Mouse (Mus musculus) neural tube, embryonic 10.5 days (tissue): ENCODE measurements around the gene Cep350.

Experiments
- DNase-seq: peaks from one replicate; pipeline ENCODE4 v3.0.0-alpha.2; 2017; ENCODE audit warnings: low spot score; ENCODE audit errors: extremely low spot score

Cep350 gene

GRCm38 (mm10) chr1:155810616-155811015 is 162.4 kb downstream of the Cep350 start:
- DNase-seq = no peak

GRCm38 (mm10) chr1:155809706-155810442 is 163.2 kb downstream of the Cep350 start:
- DNase-seq = no peak

GRCm38 (mm10) chr1:155808261-155808660 is 164.8 kb downstream of the Cep350 start:
- no peak for DNase-seq

- DNase-seq = no peak
These were observed 167.4 kb downstream of the Cep350 start for GRCm38 (mm10) chr1:155805607-155806006.

- no peak for DNase-seq
These were observed 171.8 kb downstream of the Cep350 start for GRCm38 (mm10) chr1:155801014-155801991.

GRCm38 (mm10) chr1:155798000-155798399 is 175.1 kb downstream of the Cep350 start:
- DNase-seq = no peak

GRCm38 (mm10) chr1:155797425-155797824 is 175.6 kb downstream of the Cep350 start:
- DNase-seq = no peak

GRCm38 (mm10) chr1:155796757-155797405 is 176.2 kb downstream of the Cep350 start:
- DNase-seq = no peak

- no peak for DNase-seq
These were observed 177.2 kb downstream of the Cep350 start for GRCm38 (mm10) chr1:155795791-155796233.
